Mouse (Mus musculus): ENCODE measurements around the gene Rbfox2. TPM values are rescaled to one million over a fixed set of nuclear protein-coding genes. Genes with fewer than 3 reads are reported as not detected.
"Not testable (repeated sequence)": the region's sequence is repeated elsewhere in the genome, so short reads cannot be mapped to it uniquely, and the experiment has no call there.

Rbfox2 gene
- total RNA-seq, 2 experiments from 2014 or later = 44.2 to 63.3 TPM

DNA sequence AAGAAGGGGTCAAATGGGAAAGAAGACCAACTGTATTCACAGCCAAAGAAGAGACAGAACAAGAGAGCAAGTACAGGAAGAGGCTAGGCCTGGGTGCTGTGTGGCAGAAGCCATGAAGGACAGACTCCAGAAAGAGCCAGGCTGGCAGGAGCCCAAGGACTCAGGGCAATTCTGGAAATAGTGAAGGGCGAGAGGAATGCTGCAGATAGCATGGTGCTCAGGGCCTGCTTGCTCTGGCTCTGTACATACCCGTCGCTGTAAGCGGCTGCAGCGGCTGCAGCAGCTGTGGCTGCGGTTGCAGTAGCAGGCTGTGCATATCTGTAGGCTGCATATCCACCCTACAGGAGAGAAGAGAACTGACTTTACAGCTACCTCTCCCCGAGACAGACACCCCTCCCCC, 221.0 kb downstream of the Rbfox2 start:
- intact Hi-C loops (cut with DNase I) = no loop called here
- DNase-seq = no peak

DNA sequence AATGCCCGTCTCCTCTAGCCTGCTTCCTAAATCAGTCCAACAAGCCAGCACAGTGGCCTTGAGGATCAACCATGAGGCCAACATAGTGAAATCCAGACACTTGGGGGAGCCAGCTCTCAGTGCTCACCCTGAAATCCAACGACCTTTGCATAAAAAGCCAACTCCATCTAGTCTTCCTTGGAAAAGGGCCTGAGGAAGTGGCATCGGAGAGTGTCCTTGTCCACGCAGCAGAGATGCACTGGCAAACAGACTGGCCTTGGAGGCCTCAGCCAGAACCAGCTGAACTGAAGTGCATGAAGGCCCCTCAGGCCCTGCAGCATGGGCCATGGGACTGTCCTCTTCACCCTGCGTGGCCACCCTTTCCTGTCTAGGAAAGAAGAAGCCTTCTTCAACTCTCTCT, 225.3 kb downstream of the Rbfox2 start:
- intact Hi-C loops (cut with DNase I) = loop anchor here (2.0 kb wide), 1 partner anchor 137 kb away; no protein-coding TSS in a partner anchor
- no peak for DNase-seq

DNA sequence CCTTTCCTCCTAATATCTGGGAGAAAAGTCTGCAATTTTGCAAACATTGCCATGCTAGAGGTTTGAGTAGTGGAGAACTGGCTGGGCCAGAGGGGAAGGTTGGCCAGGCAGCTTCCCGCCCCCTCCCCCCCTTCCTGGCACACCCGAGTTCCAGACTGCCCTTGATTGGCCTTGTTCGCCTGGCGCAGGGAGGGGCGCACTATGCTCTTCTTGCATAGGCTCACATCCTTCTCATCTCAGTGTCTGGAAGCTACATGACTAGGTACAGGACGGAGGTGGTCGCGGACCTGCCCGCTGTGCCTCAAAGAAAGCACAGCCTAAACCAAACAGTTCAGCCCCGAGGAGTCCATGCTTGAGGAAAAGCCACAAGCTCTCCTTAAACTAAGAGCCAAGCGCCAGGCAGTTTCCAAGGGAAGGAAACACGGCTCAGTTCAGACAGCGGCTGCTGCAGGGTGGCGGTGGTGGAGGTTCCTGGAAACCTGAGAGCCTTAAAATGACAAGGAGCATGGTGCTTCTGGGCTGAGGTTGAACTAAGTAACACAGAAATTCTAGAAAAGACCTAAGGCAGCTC, 226.0 kb downstream of the Rbfox2 start:
- DNase-seq = no peak
- intact Hi-C loops (cut with DNase I) = loop anchor here (2.0 kb wide), 1 partner anchor 138 kb away; no protein-coding TSS in a partner anchor

DNA sequence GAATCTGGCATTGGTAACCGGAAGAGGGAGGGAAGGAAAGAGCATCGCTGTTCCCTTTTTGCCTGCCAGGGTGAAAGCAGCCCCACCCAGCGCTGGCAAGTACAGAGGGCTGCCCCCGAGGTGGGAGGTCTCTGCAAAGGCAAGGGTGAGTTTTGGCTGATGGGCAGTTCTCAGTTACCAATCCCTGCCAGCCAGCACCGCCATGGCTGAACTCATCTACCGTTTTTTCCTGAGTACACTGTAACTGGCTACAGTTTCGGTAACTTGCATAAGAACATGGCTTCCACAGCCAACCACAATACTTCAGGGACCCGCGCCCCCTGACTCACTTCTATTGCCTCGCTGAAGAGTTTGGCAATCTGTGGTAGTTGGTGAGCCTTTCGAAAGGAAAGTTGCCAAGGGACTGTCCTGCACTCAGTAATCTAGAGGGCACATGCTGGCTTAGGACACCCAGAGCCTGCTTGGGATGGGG, 226.9 kb downstream of the Rbfox2 start:
- peak; percentile 46 to 61 for DNase-seq
- intact Hi-C loops (cut with DNase I) = loop anchor here (2.0 kb wide), 1 partner anchor 139 kb away; no protein-coding TSS in a partner anchor

DNA sequence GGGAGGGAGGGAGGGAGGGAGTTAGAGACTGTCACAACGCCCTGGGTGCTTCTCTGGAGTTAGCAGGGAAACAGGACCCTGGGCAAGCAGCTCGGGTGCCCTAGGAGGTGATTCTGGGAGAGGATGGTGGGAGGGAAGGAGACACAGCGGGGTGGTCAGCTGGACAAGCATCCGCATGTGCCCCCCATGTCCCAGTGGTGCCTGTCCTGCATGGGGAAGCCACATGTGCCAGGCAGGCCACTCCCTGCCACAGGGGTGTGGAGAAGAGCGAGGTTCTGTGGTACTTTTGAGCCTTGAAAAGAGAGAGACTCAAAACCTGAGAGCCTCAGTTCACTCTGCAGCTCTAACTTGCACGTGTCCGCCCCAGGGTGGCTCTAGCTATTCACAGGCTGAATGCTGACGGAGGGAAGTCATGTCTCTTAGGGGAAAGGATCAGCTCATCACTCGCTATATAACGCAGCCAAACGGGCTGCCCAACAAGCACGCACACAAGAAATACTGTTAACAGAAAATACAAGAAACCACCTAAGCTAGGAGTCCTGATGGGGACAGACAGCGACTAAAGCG, 227.5 kb downstream of the Rbfox2 start:
- intact Hi-C loops (cut with DNase I) = no loop called here
- DNase-seq = no peak

- DNase-seq = no peak
- intact Hi-C loops (cut with DNase I) = no loop called here
Measured at GRCm38 (mm10) chr15:77078786-77079185, 228.0 kb downstream of the Rbfox2 start.

DNA sequence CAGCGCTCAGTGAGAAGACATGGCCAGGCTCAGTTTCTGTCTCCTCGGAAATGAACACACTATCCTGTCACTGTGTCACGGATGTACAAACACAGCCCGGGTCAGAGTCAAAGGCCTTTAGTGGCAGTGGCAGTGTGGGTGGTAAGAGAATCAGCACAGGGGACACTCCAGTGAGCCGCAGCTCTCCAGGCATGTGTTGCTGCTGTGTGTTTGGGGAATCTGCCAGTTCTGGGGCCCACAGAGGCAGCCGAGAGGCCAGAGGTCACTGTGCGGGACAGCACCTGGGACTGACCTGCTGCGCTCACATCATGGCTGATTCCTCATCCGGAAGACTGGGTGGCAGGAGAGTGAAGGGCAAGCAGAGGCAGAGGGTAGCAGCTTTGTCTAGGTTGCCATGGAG, 228.9 kb downstream of the Rbfox2 start:
- DNase-seq = no peak
- intact Hi-C loops (cut with DNase I) = no loop called here

GRCm38 (mm10) chr15:77076523-77076922, 230.3 kb downstream of the Rbfox2 start:
- peak in 1 of 2 experiments; percentile 33 for DNase-seq
- intact Hi-C loops (cut with DNase I) = no loop called here

DNA sequence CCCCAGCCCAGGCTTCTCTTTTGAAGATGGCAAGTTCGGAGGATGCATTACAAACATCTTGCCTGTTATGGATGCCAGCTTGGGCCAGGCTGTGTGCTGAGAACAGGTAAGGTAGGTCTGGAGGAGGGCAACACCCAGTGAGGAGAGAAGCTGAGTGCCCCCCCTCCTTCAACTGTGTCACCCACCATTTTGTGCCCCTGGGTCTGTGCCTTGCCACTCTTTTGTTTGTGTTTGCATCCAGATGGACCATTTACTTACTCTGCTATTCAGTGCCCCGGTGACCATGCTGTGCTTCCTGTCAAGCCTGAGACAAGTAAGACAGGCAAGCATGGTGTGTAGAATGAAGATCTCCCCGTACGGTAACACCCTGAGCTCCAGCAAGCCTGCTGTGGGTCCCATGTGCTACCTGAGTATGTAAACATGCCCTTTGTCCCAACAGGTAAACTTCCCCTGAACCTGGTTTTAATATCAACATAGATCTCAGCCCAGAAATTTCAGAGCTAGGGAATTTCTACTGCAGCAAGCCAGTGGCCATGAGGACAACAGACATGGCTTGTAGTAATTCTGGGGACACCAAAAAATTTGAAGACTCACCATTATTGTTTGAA, 234.1 kb downstream of the Rbfox2 start:
- intact Hi-C loops (cut with DNase I) = no loop called here
- DNase-seq = no peak

- intact Hi-C loops (cut with DNase I) = no loop called here
- DNase-seq = no peak
Measured at GRCm38 (mm10) chr15:77071501-77071900, 235.3 kb downstream of the Rbfox2 start.

- DNase-seq = no peak
- intact Hi-C loops (cut with DNase I) = no loop called here
Measured at GRCm38 (mm10) chr15:77070745-77071268, 236.0 kb downstream of the Rbfox2 start.

DNA sequence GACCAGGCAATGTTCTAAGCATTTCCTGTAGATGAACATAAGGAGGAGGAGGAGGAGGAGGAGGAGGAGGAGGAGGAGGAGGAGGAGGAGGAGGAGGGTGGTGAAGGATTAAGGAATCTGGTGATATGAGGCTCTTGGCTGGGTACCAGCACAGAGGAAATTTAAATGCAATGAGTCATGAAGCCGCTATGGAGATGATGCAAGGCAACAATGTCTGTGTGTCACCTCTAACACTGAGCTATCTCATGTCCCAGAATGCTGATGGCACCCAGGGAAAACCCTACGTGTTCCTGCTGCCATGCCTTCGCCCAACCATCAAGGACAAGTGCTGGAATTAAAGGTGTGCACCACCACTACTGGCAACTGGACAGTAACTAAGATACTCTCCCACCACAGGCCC, 237.8 kb downstream of the Rbfox2 start:
- intact Hi-C loops (cut with DNase I) = no loop called here
- no peak for DNase-seq

DNA sequence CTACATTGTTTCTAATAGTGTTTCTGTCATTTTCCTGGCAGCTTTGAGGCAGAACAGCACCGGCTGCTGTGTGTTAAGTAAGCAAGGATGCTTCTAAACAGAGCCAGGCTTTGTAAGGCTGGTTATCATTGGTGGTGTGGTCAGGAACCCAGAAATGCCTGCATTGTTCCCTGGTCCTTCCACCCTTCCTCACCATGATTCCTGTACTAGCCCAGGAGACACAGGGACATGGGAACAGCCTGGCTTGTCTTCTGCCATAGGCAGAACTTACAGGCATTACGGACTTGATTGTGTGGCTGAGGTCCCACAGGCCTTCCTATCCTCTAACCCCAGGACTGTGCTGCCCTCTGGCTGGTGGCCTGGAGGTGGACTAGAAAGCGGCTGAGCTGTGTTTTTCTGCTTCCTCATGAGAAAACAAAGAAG, 238.4 kb downstream of the Rbfox2 start:
- intact Hi-C loops (cut with DNase I) = no loop called here
- no peak for DNase-seq

GRCm38 (mm10) chr15:77066233-77066632, 240.6 kb downstream of the Rbfox2 start:
- intact Hi-C loops (cut with DNase I) = no loop called here
- no peak for DNase-seq

GRCm38 (mm10) chr15:77065259-77065852, 241.4 kb downstream of the Rbfox2 start:
- intact Hi-C loops (cut with DNase I) = no loop called here
- DNase-seq = no peak

- intact Hi-C loops (cut with DNase I) = no loop called here
- DNase-seq = no peak
Measured at GRCm38 (mm10) chr15:77062746-77063145, 244.1 kb downstream of the Rbfox2 start.

DNA sequence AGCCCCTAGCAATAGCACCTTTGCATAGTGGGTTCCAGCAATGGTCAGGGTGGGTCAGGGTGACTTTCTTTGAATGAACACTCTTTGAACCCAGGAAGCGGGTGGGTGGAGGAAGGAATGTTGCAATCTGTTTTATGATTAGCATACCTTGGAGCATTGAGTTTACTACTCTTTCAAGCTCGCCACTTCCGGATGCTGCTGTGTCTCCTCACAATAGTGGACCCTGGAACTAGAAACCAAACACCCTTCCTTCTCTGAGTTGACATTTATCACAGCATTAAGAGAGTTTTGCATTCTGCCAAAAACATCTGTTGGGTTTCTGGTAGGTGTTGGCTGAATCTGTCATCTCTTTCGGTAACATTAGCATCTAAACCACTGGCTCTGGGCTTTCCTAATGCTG, 247.4 kb downstream of the Rbfox2 start:
- DNase-seq; intact Hi-C loops (cut with DNase I): not testable (repeated sequence)

GRCm38 (mm10) chr15:77058566-77058965, 248.2 kb downstream of the Rbfox2 start:
- no peak for DNase-seq
- intact Hi-C loops (cut with DNase I) = no loop called here

DNA sequence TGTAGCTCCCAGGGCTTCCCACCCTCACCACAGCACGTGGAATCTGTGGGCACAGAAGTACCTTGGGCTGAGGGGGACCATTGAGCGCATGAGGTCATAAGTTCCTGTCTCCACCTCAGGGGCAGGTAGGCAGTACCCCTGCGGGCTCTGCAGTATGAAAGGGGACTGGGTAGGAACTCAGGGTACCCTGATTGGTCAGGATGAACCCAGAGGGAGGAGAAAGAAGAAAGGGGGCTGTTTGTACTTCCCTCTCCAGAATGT, 250.1 kb downstream of the Rbfox2 start:
- intact Hi-C loops (cut with DNase I) = no loop called here
- DNase-seq = no peak

DNA sequence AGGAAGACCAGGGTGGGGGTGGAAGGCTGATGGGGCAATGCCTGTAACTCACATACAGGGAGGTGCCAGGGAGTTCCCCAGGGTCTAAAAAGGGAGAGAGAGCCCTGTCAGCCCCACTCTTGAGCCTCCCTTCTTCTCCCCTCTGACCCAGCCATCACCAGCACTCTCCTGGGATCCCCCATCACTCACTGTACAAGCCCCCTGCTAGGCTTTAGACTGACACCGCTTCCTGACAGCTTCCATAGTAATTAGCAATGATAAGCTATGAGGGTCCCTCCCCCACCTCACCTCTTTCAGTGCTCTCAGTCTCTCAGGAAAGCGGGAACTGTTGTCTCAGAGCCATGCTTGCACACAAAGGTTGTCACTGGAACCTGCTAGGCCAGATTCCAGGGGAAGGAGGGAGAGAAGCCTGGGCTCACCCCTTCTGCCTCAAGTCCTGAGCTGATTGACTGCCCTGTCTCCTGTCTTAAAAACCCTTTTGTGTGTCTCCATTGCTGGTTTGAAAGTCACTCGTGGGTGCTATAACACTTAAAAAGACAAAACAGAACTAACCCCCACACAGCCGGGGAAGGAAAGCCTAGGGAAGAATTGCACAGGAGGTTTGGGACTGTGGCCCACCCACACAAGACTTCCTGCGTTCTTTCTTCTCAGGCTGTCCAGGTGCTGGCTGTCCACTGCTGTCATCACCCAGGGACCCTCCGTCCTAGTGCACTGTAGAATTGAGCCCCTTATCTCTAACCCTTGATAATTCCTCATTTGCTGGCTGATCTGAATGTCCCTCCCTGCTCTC, 250.6 kb downstream of the Rbfox2 start:
- DNase-seq = no peak
- intact Hi-C loops (cut with DNase I) = no loop called here
